In genomic region chr5:35710931-35711330, GRCm38 (mm10) we compare ENCODE assay signal across 15 mouse cellular contexts.
"Had no signal": no experiment of that assay in that cellular context is flagged by ENCODE, and none has a peak within 500 bp of the region (broad histone marks: within the 10 kb centered on the region; RNA-seq: fewer than 3 reads in every experiment).

No protein-coding gene starts in this region.

- H3K27me3 ChIP-seq: kidney, embryonic 15.5 days; midbrain, embryonic 12.5 days; midbrain, embryonic 15.5 days; stomach, embryonic 15.5 days had no signal

- H3K36me3 ChIP-seq: midbrain, embryonic 12.5 days; midbrain, embryonic 15.5 days; stomach, embryonic 15.5 days had no signal

- DNase-seq: kidney, adult 11 months; kidney, adult 8-10 months; kidney, postnatal 10 days; layer of hippocampus, adult 9-11 months; liver, postnatal 0 days; lung, embryonic 14.5 days; right cerebral cortex, adult 18-20 months; right cerebral cortex, postnatal 14 days; right cerebral cortex, postnatal 4 days; thymus, postnatal 25 days had no signal

- H3K4me3 ChIP-seq: kidney, embryonic 15.5 days; layer of hippocampus, adult 2 months; midbrain, embryonic 12.5 days; midbrain, embryonic 15.5 days; stomach, embryonic 15.5 days had no signal
